Mouse (Mus musculus): ENCODE data around the gene Gpha2. TPM values are rescaled to one million over a fixed set of nuclear protein-coding genes. Genes with fewer than 3 reads are reported as not detected.

Gene Gpha2
- polyA plus RNA-seq, 1 experiment from 2014 or later, result 3.3 TPM

DNA sequence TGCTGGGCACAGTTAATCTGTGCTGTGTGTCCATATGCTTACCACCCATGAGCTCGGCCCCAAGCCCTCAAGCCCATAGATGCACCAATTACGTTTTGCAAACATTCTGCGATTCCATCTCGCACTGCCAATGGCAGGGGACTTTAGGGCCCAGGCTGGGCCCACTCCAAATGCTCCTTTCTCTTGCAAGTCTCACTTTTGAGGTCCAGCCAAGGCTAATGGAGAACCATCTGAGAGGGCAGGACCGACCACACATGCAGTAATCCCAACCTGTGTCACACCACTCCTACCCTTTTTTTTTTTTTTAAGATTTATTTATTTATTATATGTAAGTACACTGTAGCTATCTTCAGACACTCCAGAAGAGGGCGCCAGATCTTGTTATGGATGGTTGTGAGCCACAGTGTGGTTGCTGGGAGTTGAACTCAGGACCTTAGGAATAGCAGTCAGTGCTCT, 39.6 kb downstream of the Gpha2 start:
- no peaks in the 10 kb centered on the region for H3K4me1 ChIP-seq
- H3K4me3 ChIP-seq, result no peak overlapping the region
- ATAC-seq (ENCODE audit: insufficient number of reproducible peaks, insufficient read depth, low FRiP score, low TSS enrichment, low read depth), result no peak
- 64% methylated on average over 6 of the region's 6 CpGs for WGBS
- 0 out of 2 replicates have a peak, but pooled peaks cover 2% of the 10 kb centered on the region for H3K9me3 ChIP-seq
- peaks cover 17% of the 10 kb centered on the region for H3K36me3 ChIP-seq
- no peak overlapping the region for H3K9ac ChIP-seq
- H3K27ac ChIP-seq, result no peak overlapping the region
- no peaks in the 10 kb centered on the region; the same call in 1 of the 2 replicates for H3K27me3 ChIP-seq
- H3K4me2 ChIP-seq, result no peak overlapping the region

DNA sequence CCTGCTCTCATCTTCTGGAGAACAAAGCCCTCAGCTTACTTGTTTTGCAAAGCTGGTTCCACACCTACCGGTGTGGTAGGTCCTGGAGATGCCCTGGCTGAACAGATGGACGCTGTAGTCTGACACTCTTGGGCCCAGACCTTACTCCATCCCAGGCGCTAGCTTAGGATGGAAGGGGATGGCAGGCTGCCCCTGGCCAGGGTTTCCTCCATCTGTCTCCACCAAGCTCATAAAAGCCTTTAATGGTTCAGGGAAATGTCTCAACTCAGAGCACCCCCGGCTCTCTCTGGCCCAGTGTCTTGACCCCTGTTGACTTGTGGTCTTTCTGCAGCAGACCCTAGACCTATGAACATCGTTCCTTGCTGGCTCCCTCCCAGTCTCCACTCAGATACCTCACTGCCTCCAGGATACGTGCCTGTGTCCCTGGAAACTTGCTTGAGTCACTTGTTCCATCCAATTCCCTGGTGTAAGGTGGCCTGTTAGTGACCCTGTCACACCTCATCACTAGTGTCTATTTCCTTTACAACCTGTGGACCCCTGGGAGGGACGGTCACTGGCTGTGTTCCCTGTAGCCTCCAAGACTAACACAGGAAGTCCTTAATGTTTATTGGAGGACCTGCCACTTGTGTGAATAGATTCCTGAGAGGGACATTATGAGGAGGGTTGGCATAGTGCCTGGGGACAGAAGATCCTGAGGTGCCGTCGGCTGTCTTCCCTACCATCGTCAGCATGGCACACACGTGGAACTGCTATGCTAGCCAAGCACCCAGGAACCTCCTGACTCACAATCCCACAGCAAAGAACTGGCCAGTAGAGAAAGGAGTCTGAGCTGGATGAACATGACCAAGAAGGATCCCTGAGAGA, 41.4 kb downstream of the Gpha2 start:
- Histone ChIP-seq H3K9ac (no peak overlapping the region; the same call in 1 of the 2 replicates), H3K4me3 (no peak overlapping the region), H3K4me1 (no peaks in the 10 kb centered on the region), H3K4me2 (no peak overlapping the region), H3K27ac (no peak overlapping the region), H3K9me3 (no peaks in the 10 kb centered on the region), H3K36me3 (no peaks in the 10 kb centered on the region; the same call in 1 of the 2 replicates), H3K27me3 (no peaks in the 10 kb centered on the region; the same call in 1 of the 2 replicates)
- ATAC-seq (ENCODE audit: insufficient number of reproducible peaks, insufficient read depth, low FRiP score, low TSS enrichment, low read depth), result no peak
- WGBS, result 71% methylated on average over 11 of the region's 11 CpGs

DNA sequence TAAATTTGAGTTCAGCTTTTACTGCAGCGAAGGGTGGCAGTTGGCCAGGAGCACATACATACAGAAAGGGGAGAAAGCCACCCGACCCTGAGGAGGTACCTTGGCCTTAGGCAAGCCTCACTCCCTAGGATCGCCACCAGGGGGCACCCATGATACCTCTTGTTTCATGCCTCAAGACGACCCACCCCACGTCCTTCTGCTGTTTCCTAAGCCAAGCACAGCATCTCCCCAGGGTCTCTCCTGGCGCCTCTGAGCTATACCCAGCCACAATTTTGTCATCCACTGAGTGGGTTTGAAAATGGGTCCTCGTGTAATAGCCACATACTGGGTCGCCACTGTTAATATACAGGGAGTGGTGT, 42.0 kb downstream of the Gpha2 start:
- ATAC-seq (ENCODE audit: insufficient number of reproducible peaks, insufficient read depth, low FRiP score, low TSS enrichment, low read depth), result no peak
- H3K27ac ChIP-seq, result no peak overlapping the region
- peak overlapping the region; percentile 32; the same call in 1 of the 2 replicates for H3K9ac ChIP-seq
- WGBS, result 14% methylated on average over 8 of the region's 8 CpGs
- no peak overlapping the region for H3K4me3 ChIP-seq
- H3K27me3 ChIP-seq, result no peaks in the 10 kb centered on the region; the same call in 1 of the 2 replicates
- no peaks in the 10 kb centered on the region for H3K36me3 ChIP-seq
- H3K4me1 ChIP-seq, result no peaks in the 10 kb centered on the region
- H3K9me3 ChIP-seq, result no peaks in the 10 kb centered on the region
- H3K4me2 ChIP-seq, result no peak overlapping the region

DNA sequence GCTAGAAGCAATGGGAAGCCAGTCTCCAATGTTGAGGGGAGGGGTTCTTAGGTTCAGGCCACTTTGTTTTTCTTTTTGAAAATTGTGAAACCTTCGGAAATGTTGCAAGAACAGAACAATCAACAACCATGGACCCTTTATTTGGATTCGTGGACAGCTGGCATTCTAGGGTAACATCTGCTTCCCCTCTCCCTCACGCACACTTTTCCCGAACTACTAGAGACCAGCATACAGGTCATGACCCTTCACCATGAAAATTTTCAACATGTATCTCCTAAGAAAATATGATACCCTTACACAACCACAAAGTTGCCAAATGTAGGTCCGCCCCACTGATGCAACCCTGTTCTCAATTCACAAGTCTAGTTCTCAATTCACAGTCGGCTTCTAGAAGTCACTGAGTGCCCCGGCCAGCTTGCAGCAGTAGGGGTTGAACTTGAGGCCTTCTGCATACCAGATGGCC, 42.5 kb downstream of the Gpha2 start:
- no peak for ATAC-seq (ENCODE audit: insufficient number of reproducible peaks, insufficient read depth, low FRiP score, low TSS enrichment, low read depth)
- 76% methylated on average over 7 of the region's 7 CpGs for WGBS
- no peak overlapping the region for H3K4me3 ChIP-seq

DNA sequence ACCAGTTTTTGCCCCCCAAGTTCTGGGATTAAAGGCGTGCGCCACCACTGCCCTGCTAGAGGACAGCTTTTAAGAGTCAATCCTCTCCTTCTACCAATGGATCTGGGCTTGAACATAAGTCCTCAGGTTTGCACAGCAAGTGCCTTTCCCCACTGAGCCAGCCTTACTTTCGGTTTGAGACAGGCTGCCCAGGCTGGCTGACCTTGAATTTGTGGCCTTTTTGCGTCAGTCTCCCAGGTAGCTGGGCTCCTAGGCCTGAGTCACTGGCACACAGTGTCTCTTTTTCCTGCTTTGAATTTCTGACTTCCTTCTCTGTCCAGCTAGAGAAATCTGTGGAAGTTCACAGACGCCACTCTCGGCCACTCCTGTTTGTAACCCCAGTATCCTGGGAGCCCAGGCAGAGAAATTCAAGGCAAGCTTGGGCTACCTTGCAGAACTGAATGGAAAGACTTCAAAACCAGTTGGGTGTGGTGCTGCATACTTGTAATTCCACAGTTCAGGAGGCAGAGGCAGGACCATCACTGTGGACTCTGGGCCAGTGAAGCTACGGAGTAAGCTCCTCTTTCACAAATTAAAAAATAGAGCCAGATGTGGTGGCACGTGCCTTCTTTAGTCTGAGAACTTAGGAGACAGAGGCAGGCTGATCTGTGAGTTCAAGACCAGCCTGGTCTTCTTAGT, 43.8 kb downstream of the Gpha2 start:
- H3K4me1 ChIP-seq, result no peaks in the 10 kb centered on the region
- 80% methylated on average over 8 of the region's 8 CpGs for WGBS
- no peak for ATAC-seq (ENCODE audit: insufficient number of reproducible peaks, insufficient read depth, low FRiP score, low TSS enrichment, low read depth)
- H3K9me3 ChIP-seq, result no peaks in the 10 kb centered on the region
- no peaks in the 10 kb centered on the region; the same call in 1 of the 2 replicates for H3K27me3 ChIP-seq
- no peak overlapping the region for H3K4me3 ChIP-seq
- no peak overlapping the region for H3K4me2 ChIP-seq
- no peaks in the 10 kb centered on the region for H3K36me3 ChIP-seq
- no peak overlapping the region for H3K27ac ChIP-seq
- H3K9ac ChIP-seq, result no peak overlapping the region

More for the DNA sequence above, 42.5 kb downstream of the Gpha2 start:
- H3K36me3 ChIP-seq, result no peaks in the 10 kb centered on the region
- H3K4me1 ChIP-seq, result no peaks in the 10 kb centered on the region
- H3K27ac ChIP-seq, result no peak overlapping the region
- no peaks in the 10 kb centered on the region; the same call in 1 of the 2 replicates for H3K27me3 ChIP-seq
- H3K4me2 ChIP-seq, result no peak overlapping the region
- no peaks in the 10 kb centered on the region for H3K9me3 ChIP-seq
- peak overlapping the region; percentile 32; the same call in 1 of the 2 replicates for H3K9ac ChIP-seq

DNA sequence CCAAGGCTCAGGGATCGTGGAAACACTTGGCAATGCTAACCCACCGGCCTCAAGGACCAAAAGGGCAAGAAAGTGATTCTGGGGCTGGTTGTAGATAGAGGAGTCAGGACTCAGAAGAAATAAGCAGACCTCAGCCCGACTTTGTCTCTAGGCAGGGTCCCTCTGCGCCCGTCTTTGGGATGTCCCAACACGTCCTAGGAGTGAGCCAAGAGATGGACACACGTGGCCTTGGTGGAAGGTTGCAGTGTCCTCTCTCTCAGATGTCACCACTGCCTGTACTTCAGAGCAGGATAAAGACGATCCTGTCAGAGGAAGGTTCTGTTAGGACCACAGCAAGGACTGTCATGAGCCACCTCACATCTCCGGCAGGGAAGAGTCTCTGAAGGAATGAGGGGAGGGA, 44.5 kb downstream of the Gpha2 start:
- Histone ChIP-seq H3K27ac (no peak overlapping the region), H3K9me3 (no peaks in the 10 kb centered on the region), H3K36me3 (no peaks in the 10 kb centered on the region), H3K4me2 (no peak overlapping the region), H3K9ac (no peak overlapping the region), H3K4me3 (no peak overlapping the region), H3K4me1 (peaks cover 5% of the 10 kb centered on the region), H3K27me3 (no peaks in the 10 kb centered on the region; the same call in 1 of the 2 replicates)
- no peak for ATAC-seq (ENCODE audit: insufficient number of reproducible peaks, insufficient read depth, low FRiP score, low TSS enrichment, low read depth)
- WGBS, result 63% methylated on average over 9 of the region's 9 CpGs

DNA sequence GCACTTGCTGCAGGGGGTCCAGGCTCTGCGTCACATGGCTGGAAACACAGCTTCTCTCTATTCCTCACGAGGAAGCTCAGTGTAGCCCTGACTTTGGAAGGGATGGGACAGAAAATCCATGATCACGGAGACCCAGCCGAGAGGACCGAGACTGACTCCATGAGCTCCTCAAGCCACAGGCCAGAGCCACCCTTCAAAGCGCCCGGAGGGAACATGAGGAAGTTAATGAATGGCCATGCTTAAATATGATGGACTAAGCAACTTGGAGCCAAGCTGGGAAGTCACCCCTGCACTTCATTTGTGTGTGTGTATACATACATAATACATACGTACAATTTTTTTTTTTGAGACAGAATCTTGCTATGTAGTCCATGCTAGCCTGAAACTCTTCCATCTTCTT, 45.0 kb downstream of the Gpha2 start:
- ATAC-seq (ENCODE audit: insufficient number of reproducible peaks, insufficient read depth, low FRiP score, low TSS enrichment, low read depth), result no peak
- Histone ChIP-seq H3K27me3 (no peaks in the 10 kb centered on the region; the same call in 1 of the 2 replicates), H3K9me3 (no peaks in the 10 kb centered on the region), H3K4me1 (peaks cover 10% of the 10 kb centered on the region), H3K27ac (no peak overlapping the region), H3K9ac (0 out of 2 replicates have a peak overlapping the region, but pooled peaks have one; percentile 44), H3K36me3 (no peaks in the 10 kb centered on the region), H3K4me3 (no peak overlapping the region), H3K4me2 (no peak overlapping the region)
- 36% methylated on average over 8 of the region's 8 CpGs for WGBS

DNA sequence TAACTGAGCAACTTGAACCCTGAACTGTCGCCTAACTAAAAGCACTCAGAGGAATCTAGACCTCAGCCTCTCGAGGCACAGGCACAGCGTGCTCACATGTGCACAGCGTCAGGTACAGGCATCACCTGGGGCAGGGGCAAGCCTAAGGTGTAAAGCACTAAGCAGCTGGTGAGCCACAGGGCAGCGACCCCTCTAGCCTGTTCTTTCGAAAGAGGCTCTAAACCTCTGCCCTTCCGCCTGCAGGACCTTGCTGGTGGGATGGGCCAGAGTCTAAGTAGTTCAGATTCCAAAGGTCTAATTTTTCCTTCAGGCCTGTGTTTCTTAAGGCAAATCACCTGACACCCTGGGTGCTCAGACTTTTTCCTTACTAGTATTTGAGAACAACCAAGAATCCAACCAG, 45.9 kb downstream of the Gpha2 start:
- H3K27me3 ChIP-seq, result no peaks in the 10 kb centered on the region; the same call in 1 of the 2 replicates
- no peak overlapping the region for H3K4me3 ChIP-seq
- no peak for ATAC-seq (ENCODE audit: insufficient number of reproducible peaks, insufficient read depth, low FRiP score, low TSS enrichment, low read depth)
- H3K27ac ChIP-seq, result no peak overlapping the region
- 72% methylated on average over 7 of the region's 7 CpGs for WGBS
- no peaks in the 10 kb centered on the region for H3K9me3 ChIP-seq
- no peaks in the 10 kb centered on the region for H3K36me3 ChIP-seq
- H3K9ac ChIP-seq, result 0 out of 2 replicates have a peak overlapping the region, but pooled peaks have one; percentile 36
- peaks cover 10% of the 10 kb centered on the region for H3K4me1 ChIP-seq
- no peak overlapping the region for H3K4me2 ChIP-seq

DNA sequence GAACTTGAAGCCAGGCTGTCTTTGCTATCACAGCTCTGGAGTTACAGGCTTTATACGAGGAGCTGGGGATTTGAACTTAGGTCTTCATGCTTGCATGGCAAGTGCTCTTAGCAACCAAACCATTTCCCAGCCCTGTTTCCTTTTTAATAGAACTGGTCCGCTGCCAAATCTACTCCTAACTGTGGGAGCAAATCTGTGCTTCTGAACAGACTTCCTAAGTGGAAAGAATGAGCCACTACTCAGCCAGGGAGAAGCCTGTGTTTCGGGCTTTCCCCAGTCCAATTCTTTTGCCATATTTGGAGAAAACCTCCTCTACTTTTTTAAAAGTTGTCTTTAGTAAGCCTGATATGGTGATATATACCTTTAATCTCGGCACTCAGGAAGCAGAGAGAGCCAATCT, 46.6 kb downstream of the Gpha2 start:
- H3K27me3 ChIP-seq, result no peaks in the 10 kb centered on the region; the same call in 1 of the 2 replicates
- ATAC-seq (ENCODE audit: insufficient number of reproducible peaks, insufficient read depth, low FRiP score, low TSS enrichment, low read depth), result no peak
- peaks cover 12% of the 10 kb centered on the region for H3K4me1 ChIP-seq
- no peaks in the 10 kb centered on the region for H3K9me3 ChIP-seq
- H3K9ac ChIP-seq, result no peak overlapping the region
- no peak overlapping the region for H3K27ac ChIP-seq
- no peak overlapping the region for H3K4me3 ChIP-seq
- no peak overlapping the region for H3K4me2 ChIP-seq
- H3K36me3 ChIP-seq, result no peaks in the 10 kb centered on the region
- 83% methylated on average over 4 of the region's 4 CpGs for WGBS

DNA sequence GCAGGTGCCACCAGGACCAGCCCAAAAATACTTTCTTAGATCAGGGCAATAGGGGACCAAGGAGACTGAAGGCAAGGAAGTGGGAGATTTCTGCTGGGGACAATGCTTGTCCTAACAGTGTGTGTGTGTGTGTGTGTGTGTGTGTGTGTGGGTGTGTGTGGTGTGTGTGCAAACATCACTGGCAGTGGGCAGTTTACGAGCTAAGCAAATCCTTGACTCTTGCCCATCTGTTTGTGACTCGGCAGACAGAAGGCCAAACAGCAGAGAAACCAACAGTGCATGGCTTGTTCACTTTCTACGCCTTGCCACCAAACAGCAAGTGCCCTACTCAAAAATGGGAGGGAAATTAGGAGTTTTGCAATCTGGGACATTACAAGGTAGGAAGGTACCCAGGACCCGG, 47.4 kb downstream of the Gpha2 start:
- 90% methylated on average over 4 of the region's 4 CpGs for WGBS
- H3K27me3 ChIP-seq, result no peaks in the 10 kb centered on the region
- no peak overlapping the region for H3K27ac ChIP-seq
- H3K4me2 ChIP-seq, result no peak overlapping the region
- H3K9ac ChIP-seq, result 0 out of 2 replicates have a peak overlapping the region, but pooled peaks have one; percentile 11
- ATAC-seq (ENCODE audit: insufficient number of reproducible peaks, insufficient read depth, low FRiP score, low TSS enrichment, low read depth), result no peak
- no peaks in the 10 kb centered on the region for H3K9me3 ChIP-seq
- H3K4me1 ChIP-seq, result peaks cover 20% of the 10 kb centered on the region
- H3K36me3 ChIP-seq, result no peaks in the 10 kb centered on the region
- H3K4me3 ChIP-seq, result no peak overlapping the region

DNA sequence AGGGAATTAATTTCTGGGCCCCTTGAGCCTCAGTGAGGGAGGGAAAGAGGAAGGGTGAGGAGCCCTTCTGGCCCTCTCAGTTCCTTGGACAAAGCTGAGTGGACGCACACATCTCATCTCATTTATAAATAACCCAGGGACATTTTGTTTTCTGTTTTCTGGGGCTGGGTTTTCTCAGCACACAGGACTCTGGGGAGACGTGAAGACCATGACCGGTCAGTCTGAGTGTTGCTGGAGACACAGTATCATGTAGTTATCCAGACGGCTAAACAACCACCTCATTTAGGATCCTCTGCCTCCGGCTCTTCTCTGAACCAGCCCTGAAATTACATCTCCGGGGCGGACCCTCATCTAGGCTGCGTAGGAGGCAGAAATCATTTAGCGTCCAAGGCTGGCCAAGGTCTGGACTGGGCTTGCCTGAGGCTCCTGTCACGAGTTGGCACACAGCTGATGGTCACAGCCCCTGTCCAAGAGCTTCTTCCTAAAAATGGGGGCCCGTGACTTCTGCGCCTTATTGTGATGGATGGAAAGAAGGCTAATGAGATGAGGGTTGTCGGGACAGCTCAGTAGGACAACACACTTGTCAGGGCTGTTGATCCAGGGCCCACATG, 47.9 kb downstream of the Gpha2 start:
- 89% methylated on average over 13 of the region's 13 CpGs for WGBS
- H3K9me3 ChIP-seq, result no peaks in the 10 kb centered on the region
- H3K27ac ChIP-seq, result no peak overlapping the region
- H3K4me1 ChIP-seq, result peaks cover 25% of the 10 kb centered on the region
- H3K4me2 ChIP-seq, result no peak overlapping the region
- H3K4me3 ChIP-seq, result no peak overlapping the region
- ATAC-seq (ENCODE audit: insufficient number of reproducible peaks, insufficient read depth, low FRiP score, low TSS enrichment, low read depth), result no peak
- no peaks in the 10 kb centered on the region for H3K36me3 ChIP-seq
- H3K9ac ChIP-seq, result 0 out of 2 replicates have a peak overlapping the region, but pooled peaks have one; percentile 11
- no peaks in the 10 kb centered on the region for H3K27me3 ChIP-seq
